ENCODE assay signal across 10 mouse cellular contexts in the genomic region with DNA sequence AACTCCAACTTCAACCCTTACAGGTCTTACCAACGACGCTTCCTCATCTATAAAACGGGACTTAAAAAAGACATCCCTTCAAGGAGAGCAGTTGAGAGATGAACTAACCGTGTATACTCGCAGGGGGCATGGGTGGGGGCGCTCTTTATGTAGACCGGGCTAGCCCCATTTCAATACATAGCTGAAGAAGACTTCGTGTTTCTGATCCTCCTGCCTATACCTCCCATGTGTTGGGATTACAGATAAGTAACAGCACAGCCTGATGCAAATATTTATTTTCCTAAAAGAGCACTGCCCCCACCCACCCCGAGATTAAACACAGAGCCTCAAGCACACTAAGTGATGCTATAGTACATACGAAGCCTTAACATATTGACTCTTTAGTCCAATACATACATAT. TPM values are rescaled to one million over a fixed set of nuclear protein-coding genes. Genes with fewer than 3 reads are reported as not detected.
DNase-seq lines count a peak whose midpoint lies in the region; ATAC-seq lines count a peak whose summit lies in the region.
"Had no signal": no experiment of that assay in that cellular context is flagged by ENCODE, and none has a peak within 500 bp of the region (broad histone marks: within the 10 kb centered on the region; RNA-seq: fewer than 3 reads in every experiment).

No protein-coding gene starts in this region.

- H3K4me2 ChIP-seq in heart, embryonic 14.5 days (ENCODE audit: low read length), result peak overlapping the region; percentile 98
- peak overlapping the region; percentile 79 for H3K4me2 ChIP-seq in liver, embryonic 15.5 days

- H3K4me1 ChIP-seq in heart, embryonic 14.5 days (ENCODE audit: control insufficient read depth in 2 of 2, insufficient read depth in 2 of 2, low read length in 2 of 2), result peaks cover 11 to 15% of the 10 kb centered on the region in 2 experiments
- peaks cover 48% of the 10 kb centered on the region for H3K4me1 ChIP-seq in embryonic facial prominence, embryonic 10.5 days
- peaks cover 46% of the 10 kb centered on the region for H3K4me1 ChIP-seq in liver, embryonic 15.5 days (replicated peaks)

- no peak overlapping the region for H3K4me3 ChIP-seq in heart, embryonic 14.5 days (ENCODE audit: control insufficient read depth in 1 of 2, insufficient read depth in 1 of 2, low read depth in 1 of 2, low read length in 2 of 2)
- H3K4me3 ChIP-seq in embryonic facial prominence, embryonic 10.5 days, result peak overlapping the region; percentile 83
- peak overlapping the region; percentile 59; the same call in 1 of the 2 replicates for H3K4me3 ChIP-seq in liver, embryonic 15.5 days (replicated peaks)

- no peak overlapping the region for H3K27ac ChIP-seq in heart, embryonic 14.5 days (replicated peaks in 1 of 2; ENCODE audit: control insufficient read depth in 1 of 2, insufficient read depth in 1 of 2, low read depth in 2 of 2, low read length in 2 of 2)
- no peak overlapping the region for H3K27ac ChIP-seq in embryonic facial prominence, embryonic 10.5 days (replicated peaks)
- H3K27ac ChIP-seq in liver, embryonic 15.5 days (replicated peaks), result no peak overlapping the region

- no peaks in the 10 kb centered on the region for H3K9me3 ChIP-seq in heart, embryonic 14.5 days (ENCODE audit: control insufficient read depth, low read length)
- H3K9me3 ChIP-seq in embryonic facial prominence, embryonic 10.5 days, result no peaks in the 10 kb centered on the region
- H3K9me3 ChIP-seq in liver, embryonic 15.5 days (replicated peaks), result no peaks in the 10 kb centered on the region
- H3K9me3 ChIP-seq: G1E had no signal

- DNase-seq in heart, postnatal 36 days, result no peak
- peak; percentile 27 for DNase-seq in 3T3-L1 (ENCODE audit: low read depth, low spot score)
- no peak for DNase-seq in embryonic facial prominence, embryonic 10.5 days (ENCODE audit: low spot score)
- no peak for DNase-seq in adrenal gland, postnatal 4 days (ENCODE audit: low spot score in 2 of 2)
- DNase-seq in natural killer cell, adult 2 months (ENCODE audit: low spot score in 2 of 2), result no peak
- DNase-seq: spleen, adult 18-20 months had no signal

- ATAC-seq in heart, embryonic 14.5 days (ENCODE audit: insufficient number of reproducible peaks, insufficient read depth, low FRiP score, low read depth), result no peak
- ATAC-seq in liver, embryonic 15.5 days (ENCODE audit: insufficient read depth), result no peak
- ATAC-seq in monocyte, adult 5-6 weeks (replicated peaks; ENCODE audit: insufficient number of reproducible peaks, low FRiP score, low TSS enrichment, poor library complexity, severe bottlenecking), result no peak

- H3K36me3 ChIP-seq in heart, embryonic 14.5 days (ENCODE audit: control insufficient read depth, insufficient read depth, low read length), result no peaks in the 10 kb centered on the region
- no peaks in the 10 kb centered on the region for H3K36me3 ChIP-seq in embryonic facial prominence, embryonic 10.5 days (replicated peaks)
- no peaks in the 10 kb centered on the region for H3K36me3 ChIP-seq in liver, embryonic 15.5 days (replicated peaks)
- H3K36me3 ChIP-seq: G1E had no signal

- no peak overlapping the region for H3K9ac ChIP-seq in heart, embryonic 14.5 days (ENCODE audit: low read length)
- no peak overlapping the region for H3K9ac ChIP-seq in liver, embryonic 15.5 days

- intact Hi-C loops in heart, postnatal 36 days (cut with DNase I), result loop anchor here (1.0 kb wide), 2 partner anchors 24 to 44 kb away; no protein-coding TSS in a partner anchor

- no peaks in the 10 kb centered on the region for H3K27me3 ChIP-seq in heart, embryonic 14.5 days (ENCODE audit: control insufficient read depth, insufficient read depth, low read length)
- no peaks in the 10 kb centered on the region for H3K27me3 ChIP-seq in embryonic facial prominence, embryonic 10.5 days (replicated peaks; ENCODE audit: low read depth, poor library complexity, severe bottlenecking)
- peaks cover 4% of the 10 kb centered on the region; the same call in 1 of the 2 replicates for H3K27me3 ChIP-seq in liver, embryonic 15.5 days

- 52% methylated on average over 10 of the region's 10 CpGs for WGBS in heart, embryonic 14.5 days
- WGBS in embryonic facial prominence, embryonic 10.5 days, result 64% methylated on average over 10 of the region's 10 CpGs
- 34% methylated on average over 10 of the region's 10 CpGs for whole genome bisulfite sequencing in liver, embryonic 15.5 days (ENCODE audit: insufficient replicate concordance)

RNA-seq across cellular contexts. Expression of a gene that starts 0.9 kb away (rescaled TPM):
- polyA plus RNA-seq in heart, embryonic 14.5 days (2014; fragmentation: Nextera tagmentation; extraction: Ambion mirVana), result 5.3 and 5.7 TPM in 2 replicates
- 1 to 10 TPM; 2.0 to 3.6 TPM for total RNA-seq in heart, postnatal 36 days (2021)
- 12.6 and 13.4 TPM in 2 replicates for polyA plus RNA-seq in embryonic facial prominence, embryonic 10.5 days (2016; fragmentation: Nextera tagmentation; extraction: Ambion mirVana)
- polyA plus RNA-seq in liver, embryonic 15.5 days (2015; fragmentation: Nextera tagmentation; extraction: Ambion mirVana), result 3.2 and 3.8 TPM in 2 replicates
- 10 to 100 TPM; 16.3 to 19.4 TPM for total RNA-seq in adrenal gland, postnatal 4 days (2021)
- 24.2 to 30.4 TPM (median 25.2 TPM) in 3 replicates for total RNA-seq in monocyte, adult 5-6 weeks (2017)

RNA-seq across cellular contexts. Expression of a gene that starts 15.6 kb away (rescaled TPM):
- polyA plus RNA-seq in heart, embryonic 14.5 days (2014; fragmentation: Nextera tagmentation; extraction: Ambion mirVana), result 38.2 and 40.5 TPM in 2 replicates
- 10 to 100 TPM; 55.6 to 64.8 TPM for total RNA-seq in heart, postnatal 36 days (2021)
- 53.6 and 56.8 TPM in 2 replicates for polyA plus RNA-seq in embryonic facial prominence, embryonic 10.5 days (2016; fragmentation: Nextera tagmentation; extraction: Ambion mirVana)
- polyA plus RNA-seq in liver, embryonic 15.5 days (2015; fragmentation: Nextera tagmentation; extraction: Ambion mirVana), result 7.6 and 8.6 TPM in 2 replicates
- 10 to 100 TPM; 88.1 to 89.4 TPM for total RNA-seq in adrenal gland, postnatal 4 days (2021)
- total RNA-seq in monocyte, adult 5-6 weeks (2017), result not detected in 3 replicates

RNA-seq across cellular contexts. Expression of a gene that starts 20.1 kb away (rescaled TPM):
- polyA plus RNA-seq in heart, embryonic 14.5 days (2014; fragmentation: Nextera tagmentation; extraction: Ambion mirVana), result 32.3 and 38.9 TPM in 2 replicates
- 10 to 100 TPM; 11.1 to 14.3 TPM for total RNA-seq in heart, postnatal 36 days (2021)
- polyA plus RNA-seq in embryonic facial prominence, embryonic 10.5 days (2016; fragmentation: Nextera tagmentation; extraction: Ambion mirVana), result 73.1 and 76.2 TPM in 2 replicates
- 8.2 and 11.2 TPM in 2 replicates for polyA plus RNA-seq in liver, embryonic 15.5 days (2015; fragmentation: Nextera tagmentation; extraction: Ambion mirVana)
- 10 to 100 TPM; 60.0 to 61.2 TPM for total RNA-seq in adrenal gland, postnatal 4 days (2021)
- total RNA-seq in monocyte, adult 5-6 weeks (2017), result 2.7 to 4.0 TPM (median 3.2 TPM) in 3 replicates

RNA-seq across cellular contexts. Expression of a gene that starts 26.8 kb away (rescaled TPM):
- 58.6 and 69.9 TPM in 2 replicates for polyA plus RNA-seq in heart, embryonic 14.5 days (2014; fragmentation: Nextera tagmentation; extraction: Ambion mirVana)
- total RNA-seq in heart, postnatal 36 days (2021), result 10 to 100 TPM; 58.3 to 62.6 TPM
- 191 and 214 TPM in 2 replicates for polyA plus RNA-seq in embryonic facial prominence, embryonic 10.5 days (2016; fragmentation: Nextera tagmentation; extraction: Ambion mirVana)
- 68.0 and 76.9 TPM in 2 replicates for polyA plus RNA-seq in liver, embryonic 15.5 days (2015; fragmentation: Nextera tagmentation; extraction: Ambion mirVana)
- 100 to 1,000 TPM; 236 to 269 TPM for total RNA-seq in adrenal gland, postnatal 4 days (2021)
- total RNA-seq in monocyte, adult 5-6 weeks (2017), result 250 to 289 TPM (median 261 TPM) in 3 replicates

RNA-seq across cellular contexts. Expression of a gene that starts 39.9 kb away (rescaled TPM):
- 7.1 and 7.4 TPM in 2 replicates for polyA plus RNA-seq in heart, embryonic 14.5 days (2014; fragmentation: Nextera tagmentation; extraction: Ambion mirVana)
- total RNA-seq in heart, postnatal 36 days (2021), result 1 to 10 TPM; 8.5 to 9.0 TPM
- polyA plus RNA-seq in embryonic facial prominence, embryonic 10.5 days (2016; fragmentation: Nextera tagmentation; extraction: Ambion mirVana), result 7.8 and 8.3 TPM in 2 replicates
- polyA plus RNA-seq in liver, embryonic 15.5 days (2015; fragmentation: Nextera tagmentation; extraction: Ambion mirVana), result 7.4 and 9.6 TPM in 2 replicates
- 10 to 100 TPM; 10.6 to 11.0 TPM for total RNA-seq in adrenal gland, postnatal 4 days (2021)
- total RNA-seq in monocyte, adult 5-6 weeks (2017), result 0.64 to 3.0 TPM (median 1.2 TPM) in 3 replicates

Comparison
In these comparisons a context has a peak if more than half of its experiments do, and no peak if none do; other contexts are left out.
1. H3K4me3 ChIP-seq: peak in embryonic facial prominence, embryonic 10.5 days (single experiment) and liver, embryonic 15.5 days (single experiment); none in heart, embryonic 14.5 days (0 of 2).
2. RNA of a gene that starts 15.6 kb away (total RNA-seq): 88.1 to 89.4 TPM in adrenal gland, postnatal 4 days and 55.6 to 64.8 TPM in heart, postnatal 36 days; not detected in monocyte, adult 5-6 weeks; every median in the first group is over 10 times any median in the second.